Mouse (Mus musculus) kidney, adult 2 months (tissue): ENCODE measurements around the gene Ndufs8.

Experiments used
- CTCF ChIP-seq: fragments of 200-500 bp; conservative IDR thresholded peaks from 2 replicates; pipeline ENCODE4 v1.5.1; 2011; ENCODE audit warnings: low read depth, mild to moderate bottlenecking, control low read depth, low read length, moderate library complexity, mixed read lengths; ENCODE audit not compliant: insufficient read depth, insufficient read length
- POLR2A ChIP-seq: fragments of 200-500 bp; IDR thresholded peaks from one replicate; pipeline ENCODE4 v1.6.1; 2011; ENCODE audit warnings: low read depth, low read length, control low read depth

GRCm38 (mm10) chr19:3916727-3917126 lies 4.2 kb upstream of the Ndufs8 start:
- TF ChIP-seq CTCF (no peak), POLR2A (no peak)
